Comparison of ENCODE assay signal across 9 mouse cellular contexts in genomic region chr3:95760106-95760505, GRCm38 (mm10). TPM values are rescaled to one million over a fixed set of nuclear protein-coding genes. Genes with fewer than 3 reads are reported as not detected.
DNase-seq lines count a peak whose midpoint lies in the region; ATAC-seq and TF ChIP-seq lines count a peak whose summit lies in the region.
"Had no signal": no experiment of that assay in that cellular context is flagged by ENCODE, and none has a peak within 500 bp of the region (broad histone marks: within the 10 kb centered on the region; RNA-seq: fewer than 3 reads in every experiment).

TSS of gene Tars2 (minus strand) at chr3:95760206.

- TF ChIP-seq CTCF in CH12.LX (conservative IDR thresholded peaks at IDR 0.05 in 1 of 2, IDR thresholded peaks at IDR 0.05 in 1 of 2; ENCODE audit: low read depth in 2 of 2, low read length in 2 of 2): no peak
- no peak for TF ChIP-seq CTCF in Patski (IDR thresholded peaks at IDR 0.05)
- TF ChIP-seq CTCF in forebrain, postnatal 0 days (IDR thresholded peaks at IDR 0.05; ENCODE audit: low read depth): no peak

- no peak within 1 kb of the TSS for H3K27ac ChIP-seq in CH12.LX (ENCODE audit: insufficient read depth, low read depth)
- no peak within 1 kb of the TSS for H3K27ac ChIP-seq in forebrain, postnatal 0 days (ENCODE audit: low read depth, low read length)
- no peak within 1 kb of the TSS for H3K27ac ChIP-seq in hindbrain, embryonic 12.5 days
- no peak within 1 kb of the TSS for H3K27ac ChIP-seq in liver, embryonic 13.5 days

- H3K4me1 ChIP-seq in CH12.LX (ENCODE audit: control insufficient read depth in 1 of 2, insufficient read depth in 2 of 2): peaks cover 8 to 22% of the 10 kb centered on the region in 2 experiments; a peak in 3 of 4 replicates
- H3K4me1 ChIP-seq in forebrain, postnatal 0 days (ENCODE audit: insufficient read depth): no peaks in the 10 kb centered on the region
- H3K4me1 ChIP-seq in hindbrain, embryonic 12.5 days: no peaks in the 10 kb centered on the region
- H3K4me1 ChIP-seq in liver, embryonic 13.5 days (replicated peaks): peaks cover 7% of the 10 kb centered on the region; the same call in 1 of the 2 replicates

- POLR2A ChIA-PET in Patski (lab: Charles Lee): interaction anchor here (0.6 kb wide), 1 partner anchor 73 kb away, joined by 3 read pairs; no protein-coding TSS in a partner anchor

- CTCF ChIA-PET in Patski (lab: Charles Lee): interaction anchor here (0.8 to 1.0 kb wide), 2 partner anchors 12 to 127 kb away, joined by 3 to 5 read pairs; no protein-coding TSS in a partner anchor

- no peak within 1 kb of the TSS for H3K4me3 ChIP-seq in CH12.LX (replicated peaks in 1 of 3; ENCODE audit: low read depth in 2 of 3, low read length in 2 of 3, poor library complexity in 1 of 3)
- no peak within 1 kb of the TSS for H3K4me3 ChIP-seq in forebrain, postnatal 0 days (ENCODE audit: low read depth, low read length)
- H3K4me3 ChIP-seq in hindbrain, embryonic 12.5 days: no peak within 1 kb of the TSS
- no peak within 1 kb of the TSS for H3K4me3 ChIP-seq in liver, embryonic 13.5 days (replicated peaks)
- H3K4me3 ChIP-seq: erythroblast, embryonic 14.5 days had no signal

- TF ChIP-seq RAD21 in CH12.LX (IDR thresholded peaks at IDR 0.05; ENCODE audit: low read depth, low read length): no peak

- no peak within 1 kb of the TSS for H3K4me2 ChIP-seq in CH12.LX (ENCODE audit: insufficient read depth, low read depth, poor library complexity, severe bottlenecking)
- no peak within 1 kb of the TSS for H3K4me2 ChIP-seq in forebrain, postnatal 0 days (ENCODE audit: low read depth)
- H3K4me2 ChIP-seq in hindbrain, embryonic 12.5 days (replicated peaks): no peak within 1 kb of the TSS
- no peak within 1 kb of the TSS for H3K4me2 ChIP-seq in liver, embryonic 13.5 days

- no peaks in the 10 kb centered on the region for H3K79me2 ChIP-seq in CH12.LX (replicated peaks; ENCODE audit: control insufficient read depth, extremely low read depth, insufficient read depth, poor library complexity, severe bottlenecking)

- TF ChIP-seq POLR2A in CH12.LX (IDR thresholded peaks at IDR 0.05; ENCODE audit: low read depth, low read length): no peak

- H3K27me3 ChIP-seq in CH12.LX (replicated peaks) (no peaks in the 10 kb centered on the region), Patski (no peaks in the 10 kb centered on the region)
- no peaks in the 10 kb centered on the region for H3K27me3 ChIP-seq in forebrain, postnatal 0 days (ENCODE audit: insufficient read depth, low read length)
- H3K27me3 ChIP-seq in hindbrain, embryonic 12.5 days: no peaks in the 10 kb centered on the region
- no peaks in the 10 kb centered on the region for H3K27me3 ChIP-seq in liver, embryonic 13.5 days

- peaks cover 12 to 30% of the 10 kb centered on the region in 2 experiments for H3K36me3 ChIP-seq in CH12.LX (replicated peaks in 1 of 2; ENCODE audit: control insufficient read depth in 1 of 2, insufficient read depth in 1 of 2, low read length in 1 of 2)
- H3K36me3 ChIP-seq in forebrain, postnatal 0 days (ENCODE audit: insufficient read depth): peaks cover 18% of the 10 kb centered on the region
- H3K36me3 ChIP-seq in hindbrain, embryonic 12.5 days: peaks cover 21% of the 10 kb centered on the region
- H3K36me3 ChIP-seq in liver, embryonic 13.5 days: peaks cover 15% of the 10 kb centered on the region

- no peaks in the 10 kb centered on the region for H3K9me3 ChIP-seq in CH12.LX (replicated peaks; ENCODE audit: low read length)
- no peaks in the 10 kb centered on the region for H3K9me3 ChIP-seq in forebrain, postnatal 0 days (ENCODE audit: low read length)
- H3K9me3 ChIP-seq in hindbrain, embryonic 12.5 days (replicated peaks): no peaks in the 10 kb centered on the region
- no peaks in the 10 kb centered on the region for H3K9me3 ChIP-seq in liver, embryonic 13.5 days (replicated peaks)

- TF ChIP-seq EP300 in CH12.LX (IDR thresholded peaks at IDR 0.05; ENCODE audit: low read length): no peak

- H3K9ac ChIP-seq in CH12.LX (ENCODE audit: insufficient read depth, low read depth): no peak within 1 kb of the TSS
- no peak within 1 kb of the TSS for H3K9ac ChIP-seq in forebrain, postnatal 0 days
- no peak within 1 kb of the TSS for H3K9ac ChIP-seq in hindbrain, embryonic 12.5 days
- H3K9ac ChIP-seq in liver, embryonic 13.5 days: no peak within 1 kb of the TSS

- in situ Hi-C loops in CH12.LX (cut with MboI; ENCODE audit: low pct_ligation_motif_present, low pct_unique_long_range_greater_than_20kb, low sequenced_read_pairs) (loop anchor here (25.0 kb wide), 1 partner anchor 248 kb away; no protein-coding TSS in a partner anchor), Patski (cut with MboI; ENCODE audit: low pct_unique_long_range_greater_than_20kb) (no loop called here)

- ATAC-seq in Patski: no peak
- ATAC-seq in forebrain, postnatal 0 days: no peak
- ATAC-seq in hindbrain, embryonic 12.5 days (ENCODE audit: low FRiP score): no peak
- ATAC-seq in liver, embryonic 13.5 days (ENCODE audit: low read depth): no peak

- DNase-seq in CH12.LX (ENCODE audit: extremely low read depth) (no peak), Patski (ENCODE audit: low read depth, low spot score) (no peak)
- no peak for DNase-seq in forebrain, postnatal 0 days
- DNase-seq in liver, embryonic 13.5 days: no peak
- no peak for DNase-seq in right cerebral cortex, adult 18-20 months
- no peak for DNase-seq in embryo, embryonic 10 days (ENCODE audit: low spot score)
- DNase-seq in kidney, postnatal 4 days: no peak

- 89% methylated on average over 6 of the region's 6 CpGs for WGBS in forebrain, postnatal 0 days
- 87% methylated on average over 6 of the region's 6 CpGs for WGBS in hindbrain, embryonic 12.5 days
- 82% methylated on average over 6 of the region's 6 CpGs for WGBS in liver, embryonic 13.5 days (ENCODE audit: insufficient replicate concordance)

- dilution Hi-C loops in CH12.LX (cut with MboI; ENCODE audit: extremely low pct_ligation_motif_present, extremely low pct_unique_long_range_greater_than_20kb, low sequenced_read_pairs): no loop called here

TF ChIP-seq in CH12.LX, 34 proteins besides CTCF, POLR2A, EP300 and RAD21:
- TF ChIP-seq MYC (IDR thresholded peaks at IDR 0.05; ENCODE audit: low read depth, low read length) (no peak), SIN3A (IDR thresholded peaks at IDR 0.05; ENCODE audit: low read length) (no peak), ZNF384 (IDR thresholded peaks at IDR 0.05; ENCODE audit: low read depth, low read length) (no peak), KAT2A (IDR thresholded peaks at IDR 0.05; ENCODE audit: insufficient replicate concordance, low read length) (no peak), TCF12 (IDR thresholded peaks at IDR 0.05; ENCODE audit: low read depth, low read length) (no peak), IRF4 (IDR thresholded peaks at IDR 0.05; ENCODE audit: low read depth, low read length) (no peak), UBTF (IDR thresholded peaks at IDR 0.05; ENCODE audit: low read depth, low read length) (no peak), JUN (IDR thresholded peaks at IDR 0.05; ENCODE audit: insufficient read depth, low read depth, low read length) (no peak), TBP (conservative IDR thresholded peaks at IDR 0.05; ENCODE audit: low read depth, low read length) (no peak), MAZ (IDR thresholded peaks at IDR 0.05; ENCODE audit: low read depth, low read length) (no peak), NELFE (IDR thresholded peaks at IDR 0.05; ENCODE audit: low read depth, low read length) (no peak), MEF2A (IDR thresholded peaks at IDR 0.05; ENCODE audit: borderline replicate concordance, low read depth, low read length) (no peak), JUND (conservative IDR thresholded peaks at IDR 0.05; ENCODE audit: low read depth, low read length) (no peak), PAX5 (IDR thresholded peaks at IDR 0.05; ENCODE audit: low read length) (no peak), ZC3H11A (IDR thresholded peaks at IDR 0.05; ENCODE audit: low read depth, low read length) (no peak)

RNA-seq across cellular contexts. Expression of gene Tars2, which starts in this region (rescaled TPM):
- total RNA-seq in CH12.LX (2012; rRNA removed) (71.1 and 74.7 TPM in 2 replicates), CH12.LX (2014; rRNA removed) (59.8 and 61.5 TPM in 2 replicates)
- polyA plus RNA-seq in CH12.LX (2012; ENCODE audit: insufficient read length, low read depth) (97.6 and 106 TPM in 2 replicates), Patski (2021) (58.1 TPM)
- 40.2 and 52.6 TPM in 2 replicates for total RNA-seq in forebrain, postnatal 0 days (2014; rRNA removed)
- polyA plus RNA-seq in forebrain, postnatal 0 days (2015; fragmentation: Nextera tagmentation; extraction: Ambion mirVana): 36.5 and 41.2 TPM in 2 replicates
- 39.5 and 45.9 TPM in 2 replicates for polyA plus RNA-seq in hindbrain, embryonic 12.5 days (2016; fragmentation: Nextera tagmentation; extraction: Ambion mirVana)
- 49.4 and 50.4 TPM in 2 replicates for polyA plus RNA-seq in liver, embryonic 13.5 days (2015; fragmentation: Nextera tagmentation; extraction: Ambion mirVana)
